Mouse (Mus musculus) liver, embryonic 12.5 days (tissue): ENCODE results near the gene Sppl2a. TPM values are rescaled to one million over a fixed set of nuclear protein-coding genes. Genes with fewer than 3 reads are reported as not detected.
"Not testable (repeated sequence)": the region's sequence is repeated elsewhere in the genome, so short reads cannot be mapped to it uniquely, and the experiment has no call there.

Source experiments
- ATAC-seq: fragments of 200-750 bp; cut with Nextera tagmentation; 2 replicates; pipeline ENCODE4 v1.8.0; 2017; ENCODE audit warnings: moderate number of reproducible peaks, mild to moderate bottlenecking, moderate library complexity
- H3K27ac ChIP-seq: fragments of 300-500 bp; sonication (generic); 2 replicates; pipeline ENCODE4 v1.5.1; 2016; ENCODE audit warnings: mild to moderate bottlenecking
- H3K27me3 ChIP-seq: fragments of 300-500 bp; sonication (generic); replicated peaks from 2 replicates; pipeline ENCODE4 v1.6.1; 2016; ENCODE audit warnings: mild to moderate bottlenecking, moderate library complexity
- H3K36me3 ChIP-seq: fragments of 300-500 bp; sonication (generic); 2 replicates; pipeline ENCODE4 v1.6.1; 2016; ENCODE audit warnings: mild to moderate bottlenecking, moderate library complexity
- H3K4me1 ChIP-seq: fragments of 300-500 bp; sonication (generic); 2 replicates; pipeline ENCODE4 v1.6.1; 2016
- H3K4me2 ChIP-seq: fragments of 300-500 bp; sonication (generic); 2 replicates; pipeline ENCODE4 v1.6.1; 2016; ENCODE audit warnings: mild to moderate bottlenecking, moderate library complexity
- H3K4me3 ChIP-seq: fragments of 300-500 bp; sonication (generic); 2 replicates; pipeline ENCODE4 v1.5.1; 2016; ENCODE audit warnings: mild to moderate bottlenecking, moderate library complexity
- H3K9ac ChIP-seq: fragments of 300-500 bp; sonication (generic); 2 replicates; pipeline ENCODE4 v1.6.1; 2016; ENCODE audit warnings: mild to moderate bottlenecking, moderate library complexity
- H3K9me3 ChIP-seq: fragments of 300-500 bp; sonication (generic); replicated peaks from 2 replicates; pipeline ENCODE4 v1.6.1; 2016; ENCODE audit warnings: mild to moderate bottlenecking, moderate library complexity
- WGBS: fragments of 180-500 bp; shearing (Covaris S2); methylation state at CpG from one replicate; pipeline ENCODE4 v1.1.7; 2016; ENCODE audit not compliant: insufficient replicate concordance; 5-methylcytosine and 5-hydroxymethylcytosine counted together
- polyA plus RNA-seq: library from polyadenylated mRNA; unstranded; fragments of >200 nt; fragmentation: Nextera tagmentation; extraction: Ambion mirVana; gene quantifications from 2 replicates; pipeline ENCODE4 v1.2.1, GENCODE M21; 2016

Sppl2a gene
- polyA plus RNA-seq, 1 experiment from 2014 or later = 23.6 TPM

- 81% methylated on average over 7 of the region's 7 CpGs for WGBS
- ATAC-seq = no peak
- Histone ChIP-seq H3K9ac (no peak overlapping the region), H3K4me3 (no peak overlapping the region), H3K27me3 (no peaks in the 10 kb centered on the region), H3K4me2 (no peak overlapping the region), H3K36me3 (peaks cover 3% of the 10 kb centered on the region; the same call in 1 of the 2 replicates), H3K27ac (no peak overlapping the region), H3K9me3 (no peaks in the 10 kb centered on the region), H3K4me1 (peaks cover 7% of the 10 kb centered on the region)
Measured at GRCm38 (mm10) chr2:126892316-126892715, 40.7 kb downstream of the Sppl2a start.

GRCm38 (mm10) chr2:126891743-126892142, 41.3 kb downstream of the Sppl2a start:
- Histone ChIP-seq H3K4me3 (no peak overlapping the region), H3K9ac (no peak overlapping the region), H3K27me3 (no peaks in the 10 kb centered on the region), H3K27ac (no peak overlapping the region), H3K4me1 (peaks cover 7% of the 10 kb centered on the region), H3K9me3 (no peaks in the 10 kb centered on the region), H3K36me3 (peaks cover 3% of the 10 kb centered on the region; the same call in 1 of the 2 replicates), H3K4me2 (no peak overlapping the region)
- ATAC-seq = no peak

- H3K9me3 ChIP-seq = no peaks in the 10 kb centered on the region
- no peaks in the 10 kb centered on the region for H3K27me3 ChIP-seq
- H3K36me3 ChIP-seq = no peaks in the 10 kb centered on the region
- H3K27ac ChIP-seq = no peak overlapping the region
- H3K9ac ChIP-seq = no peak overlapping the region
- ATAC-seq = no peak
- no peak overlapping the region for H3K4me3 ChIP-seq
- WGBS = 68% methylated on average over 3 of the region's 3 CpGs
- no peaks in the 10 kb centered on the region for H3K4me1 ChIP-seq
- no peak overlapping the region for H3K4me2 ChIP-seq
Measured at GRCm38 (mm10) chr2:126887141-126887540, 45.9 kb downstream of the Sppl2a start.

GRCm38 (mm10) chr2:126885871-126886270, 47.2 kb downstream of the Sppl2a start:
- H3K4me1 ChIP-seq = no peaks in the 10 kb centered on the region
- H3K27me3 ChIP-seq = no peaks in the 10 kb centered on the region
- no peaks in the 10 kb centered on the region for H3K36me3 ChIP-seq
- H3K9ac ChIP-seq = no peak overlapping the region
- H3K4me3 ChIP-seq = no peak overlapping the region
- H3K4me2 ChIP-seq = no peak overlapping the region
- no peak overlapping the region for H3K27ac ChIP-seq
- ATAC-seq = no peak
- no peaks in the 10 kb centered on the region for H3K9me3 ChIP-seq
- 45% methylated on average over 2 of the region's 2 CpGs for WGBS

GRCm38 (mm10) chr2:126882711-126883110, 50.3 kb downstream of the Sppl2a start:
- H3K27me3 ChIP-seq, H3K4me1 ChIP-seq, H3K36me3 ChIP-seq, H3K27ac ChIP-seq, H3K4me3 ChIP-seq, H3K9me3 ChIP-seq, ATAC-seq, H3K9ac ChIP-seq, H3K4me2 ChIP-seq: not testable (repeated sequence)
- 33% methylated on average over 2 of the region's 2 CpGs for WGBS

GRCm38 (mm10) chr2:126877991-126878390, 55.0 kb downstream of the Sppl2a start:
- H3K4me1 ChIP-seq = peaks cover 19% of the 10 kb centered on the region
- 79% methylated on average over 1 of the region's 1 CpGs for WGBS

GRCm38 (mm10) chr2:126875871-126876796, 56.9 kb downstream of the Sppl2a start, which contains the start of gene Trpm7:
Gene Trpm7, minus strand, starts transcription at chr2:126876230.
- ATAC-seq = peak; percentile 97
- WGBS = under 1% methylated on average over 80 of the region's 81 CpGs
- peak within 1 kb of the TSS; percentile 77 for H3K4me3 ChIP-seq
- H3K27me3 ChIP-seq = no peaks in the 10 kb centered on the region
- peaks cover 22% of the 10 kb centered on the region for H3K4me1 ChIP-seq
- H3K27ac ChIP-seq = peak within 1 kb of the TSS; percentile 99
- peak within 1 kb of the TSS; percentile 88 for H3K9ac ChIP-seq
- peak within 1 kb of the TSS; percentile 78 for H3K4me2 ChIP-seq
- no peaks in the 10 kb centered on the region for H3K36me3 ChIP-seq
- H3K9me3 ChIP-seq = no peaks in the 10 kb centered on the region

More at GRCm38 (mm10) chr2:126877991-126878390, 55.0 kb downstream of the Sppl2a start:
- Histone ChIP-seq H3K27ac (no peak overlapping the region), H3K9ac (no peak overlapping the region), H3K4me3 (no peak overlapping the region), H3K4me2 (no peak overlapping the region), H3K27me3 (no peaks in the 10 kb centered on the region), H3K9me3 (no peaks in the 10 kb centered on the region), H3K36me3 (no peaks in the 10 kb centered on the region)
- no peak for ATAC-seq

- Histone ChIP-seq H3K27ac (peak overlapping the region; percentile 99), H3K4me1 (peaks cover 22% of the 10 kb centered on the region), H3K27me3 (no peaks in the 10 kb centered on the region), H3K4me2 (peak overlapping the region; percentile 78), H3K9me3 (no peaks in the 10 kb centered on the region), H3K9ac (peak overlapping the region; percentile 88), H3K4me3 (peak overlapping the region; percentile 77), H3K36me3 (no peaks in the 10 kb centered on the region)
- peak; percentile 62 for ATAC-seq
- WGBS = under 1% methylated on average over 18 of the region's 18 CpGs
Measured at GRCm38 (mm10) chr2:126875516-126875835, 57.6 kb downstream of the Sppl2a start.

GRCm38 (mm10) chr2:126874809-126875515, 58.1 kb downstream of the Sppl2a start:
- H3K27me3 ChIP-seq = no peaks in the 10 kb centered on the region
- H3K4me2 ChIP-seq = peak overlapping the region; percentile 78
- WGBS = 17% methylated on average over 13 of the region's 13 CpGs

GRCm38 (mm10) chr2:126866301-126866700, 66.7 kb downstream of the Sppl2a start:
- no peak for ATAC-seq
- Histone ChIP-seq H3K4me1 (peaks cover 39% of the 10 kb centered on the region), H3K36me3 (no peaks in the 10 kb centered on the region), H3K9me3 (no peaks in the 10 kb centered on the region), H3K27ac (no peak overlapping the region), H3K4me3 (no peak overlapping the region), H3K9ac (no peak overlapping the region), H3K4me2 (no peak overlapping the region), H3K27me3 (no peaks in the 10 kb centered on the region)
- 56% methylated on average over 1 of the region's 1 CpGs for WGBS

More at GRCm38 (mm10) chr2:126874809-126875515, 58.1 kb downstream of the Sppl2a start:
- Histone ChIP-seq H3K27ac (peak overlapping the region; percentile 99), H3K9ac (peak overlapping the region; percentile 88), H3K4me3 (peak overlapping the region; percentile 77), H3K9me3 (no peaks in the 10 kb centered on the region), H3K36me3 (no peaks in the 10 kb centered on the region), H3K4me1 (peaks cover 22% of the 10 kb centered on the region)
- ATAC-seq = no peak

GRCm38 (mm10) chr2:126865501-126866199, 67.4 kb downstream of the Sppl2a start:
- H3K27me3 ChIP-seq = no peaks in the 10 kb centered on the region
- H3K4me3 ChIP-seq = no peak overlapping the region
- peaks cover 39% of the 10 kb centered on the region for H3K4me1 ChIP-seq
- no peak overlapping the region for H3K4me2 ChIP-seq
- no peaks in the 10 kb centered on the region for H3K9me3 ChIP-seq
- no peak overlapping the region for H3K9ac ChIP-seq
- ATAC-seq = no peak
- no peak overlapping the region for H3K27ac ChIP-seq
- H3K36me3 ChIP-seq = no peaks in the 10 kb centered on the region
- WGBS = 91% methylated on average over 10 of the region's 10 CpGs

- Histone ChIP-seq H3K4me3 (no peak overlapping the region), H3K4me1 (peaks cover 40% of the 10 kb centered on the region), H3K27me3 (no peaks in the 10 kb centered on the region), H3K9me3 (no peaks in the 10 kb centered on the region), H3K36me3 (no peaks in the 10 kb centered on the region), H3K4me2 (no peak overlapping the region), H3K9ac (no peak overlapping the region), H3K27ac (no peak overlapping the region)
- WGBS = 76% methylated on average over 3 of the region's 3 CpGs
- ATAC-seq = no peak
Measured at GRCm38 (mm10) chr2:126865026-126865425, 68.0 kb downstream of the Sppl2a start.
